Mouse (Mus musculus) embryonic facial prominence, embryonic 12.5 days (tissue): Measurements from ENCODE around the gene Myh9. TPM values are rescaled to one million over a fixed set of nuclear protein-coding genes. Genes with fewer than 3 reads are reported as not detected.

ENCODE experiments used
- ATAC-seq: fragments of 200-750 bp; cut with Nextera tagmentation; 2 replicates; pipeline ENCODE4 v1.8.0; 2017; ENCODE audit not compliant: insufficient number of reproducible peaks, insufficient read depth, low FRiP score, low TSS enrichment
- H3K27ac ChIP-seq: fragments of 300-500 bp; sonication (generic); 2 replicates; pipeline ENCODE4 v1.5.1; 2016; ENCODE audit warnings: mild to moderate bottlenecking
- H3K27me3 ChIP-seq: fragments of 300-500 bp; sonication (generic); 2 replicates; pipeline ENCODE4 v1.6.1; 2016; ENCODE audit warnings: mild to moderate bottlenecking, moderate library complexity
- H3K36me3 ChIP-seq: fragments of 300-500 bp; sonication (generic); 2 replicates; pipeline ENCODE4 v1.6.1; 2016; ENCODE audit warnings: mild to moderate bottlenecking
- H3K4me1 ChIP-seq: fragments of 300-500 bp; sonication (generic); 2 replicates; pipeline ENCODE4 v1.6.1; 2016
- H3K4me2 ChIP-seq: fragments of 300-500 bp; sonication (generic); replicated peaks from 2 replicates; pipeline ENCODE4 v1.6.1; 2016; ENCODE audit warnings: mild to moderate bottlenecking, moderate library complexity
- H3K4me3 ChIP-seq: fragments of 300-500 bp; sonication (generic); 2 replicates; pipeline ENCODE4 v1.5.1; 2016; ENCODE audit warnings: mild to moderate bottlenecking
- H3K9ac ChIP-seq: fragments of 300-500 bp; sonication (generic); 2 replicates; pipeline ENCODE4 v1.6.1; 2016; ENCODE audit warnings: mild to moderate bottlenecking, moderate library complexity
- H3K9me3 ChIP-seq: fragments of 300-500 bp; sonication (generic); 2 replicates; pipeline ENCODE4 v1.6.1; 2016; ENCODE audit warnings: mild to moderate bottlenecking, moderate library complexity
- WGBS: fragments of 180-500 bp; shearing (Covaris S2); methylation state at CpG from one replicate; pipeline ENCODE4 v1.1.7; 2016; 5-methylcytosine and 5-hydroxymethylcytosine counted together
- polyA plus RNA-seq: library from polyadenylated mRNA; unstranded; fragments of >200 nt; fragmentation: Nextera tagmentation; extraction: Ambion mirVana; gene quantifications from 2 replicates; pipeline ENCODE4 v1.2.1, GENCODE M21; 2016

Gene Myh9
- polyA plus RNA-seq, 1 experiment from 2014 or later: 37.3 TPM

- Histone ChIP-seq H3K4me2 (no peak overlapping the region), H3K36me3 (no peaks in the 10 kb centered on the region), H3K27ac (peak overlapping the region; percentile 24; the same call in 1 of the 2 replicates), H3K4me1 (peaks cover 47% of the 10 kb centered on the region), H3K9me3 (no peaks in the 10 kb centered on the region), H3K27me3 (no peaks in the 10 kb centered on the region), H3K4me3 (no peak overlapping the region), H3K9ac (no peak overlapping the region)
- no peak for ATAC-seq
- WGBS: 81% methylated on average over 2 of the region's 2 CpGs
These were observed 19.3 kb downstream of the Myh9 start for GRCm38 (mm10) chr15:77822671-77823070.

- Histone ChIP-seq H3K36me3 (no peaks in the 10 kb centered on the region), H3K4me2 (no peak overlapping the region), H3K4me1 (peaks cover 40% of the 10 kb centered on the region), H3K4me3 (no peak overlapping the region), H3K27me3 (no peaks in the 10 kb centered on the region), H3K27ac (peak overlapping the region; percentile 24; the same call in 1 of the 2 replicates), H3K9ac (no peak overlapping the region), H3K9me3 (no peaks in the 10 kb centered on the region)
- ATAC-seq: no peak
- 42% methylated on average over 5 of the region's 5 CpGs for WGBS
These were observed 19.9 kb downstream of the Myh9 start for GRCm38 (mm10) chr15:77822057-77822466.

- Histone ChIP-seq H3K9me3 (no peaks in the 10 kb centered on the region), H3K4me3 (no peak overlapping the region), H3K9ac (no peak overlapping the region), H3K36me3 (no peaks in the 10 kb centered on the region), H3K4me1 (peaks cover 41% of the 10 kb centered on the region), H3K27me3 (no peaks in the 10 kb centered on the region), H3K4me2 (no peak overlapping the region), H3K27ac (peak overlapping the region; percentile 24)
- ATAC-seq: no peak
- 58% methylated on average over 7 of the region's 7 CpGs for WGBS
These were observed 20.6 kb downstream of the Myh9 start for GRCm38 (mm10) chr15:77821424-77821823.

GRCm38 (mm10) chr15:77820480-77821163 lies 21.4 kb downstream of the Myh9 start:
- H3K4me1 ChIP-seq: peaks cover 43% of the 10 kb centered on the region
- no peak overlapping the region for H3K9ac ChIP-seq
- WGBS: 44% methylated on average over 3 of the region's 3 CpGs
- H3K4me3 ChIP-seq: no peak overlapping the region
- H3K4me2 ChIP-seq: no peak overlapping the region
- H3K27me3 ChIP-seq: no peaks in the 10 kb centered on the region
- peak overlapping the region; percentile 24 for H3K27ac ChIP-seq
- ATAC-seq: no peak
- H3K36me3 ChIP-seq: no peaks in the 10 kb centered on the region
- H3K9me3 ChIP-seq: no peaks in the 10 kb centered on the region

- WGBS: 61% methylated on average over 10 of the region's 10 CpGs
- ATAC-seq: no peak
- H3K4me2 ChIP-seq: no peak overlapping the region
- H3K9ac ChIP-seq: no peak overlapping the region
- H3K4me1 ChIP-seq: peaks cover 43% of the 10 kb centered on the region
- H3K27ac ChIP-seq: peak overlapping the region; percentile 24; the same call in 1 of the 2 replicates
- no peak overlapping the region for H3K4me3 ChIP-seq
- H3K27me3 ChIP-seq: no peaks in the 10 kb centered on the region
- no peaks in the 10 kb centered on the region for H3K36me3 ChIP-seq
- H3K9me3 ChIP-seq: no peaks in the 10 kb centered on the region
These were observed 22.0 kb downstream of the Myh9 start for GRCm38 (mm10) chr15:77819894-77820387.

GRCm38 (mm10) chr15:77818556-77819158 lies 23.3 kb downstream of the Myh9 start:
- Histone ChIP-seq H3K4me3 (no peak overlapping the region), H3K9ac (no peak overlapping the region), H3K36me3 (no peaks in the 10 kb centered on the region), H3K27ac (no peak overlapping the region), H3K9me3 (no peaks in the 10 kb centered on the region), H3K27me3 (no peaks in the 10 kb centered on the region), H3K4me1 (peaks cover 56% of the 10 kb centered on the region), H3K4me2 (no peak overlapping the region)
- 85% methylated on average over 15 of the region's 15 CpGs for WGBS
- ATAC-seq: no peak

- Histone ChIP-seq H3K9ac (no peak overlapping the region), H3K27ac (0 out of 2 replicates have a peak overlapping the region, but pooled peaks have one; percentile 54), H3K27me3 (no peaks in the 10 kb centered on the region), H3K4me3 (no peak overlapping the region), H3K4me2 (no peak overlapping the region), H3K4me1 (peaks cover 51% of the 10 kb centered on the region), H3K36me3 (peaks cover 6% of the 10 kb centered on the region), H3K9me3 (no peaks in the 10 kb centered on the region)
- WGBS: 65% methylated on average over 7 of the region's 7 CpGs
- no peak for ATAC-seq
These were observed 24.6 kb downstream of the Myh9 start for GRCm38 (mm10) chr15:77817417-77817816.

GRCm38 (mm10) chr15:77816601-77816950 lies 25.4 kb downstream of the Myh9 start:
- peaks cover 10% of the 10 kb centered on the region for H3K36me3 ChIP-seq
- H3K27me3 ChIP-seq: no peaks in the 10 kb centered on the region
- H3K9ac ChIP-seq: no peak overlapping the region
- ATAC-seq: no peak
- H3K4me1 ChIP-seq: peaks cover 43% of the 10 kb centered on the region
- H3K9me3 ChIP-seq: no peaks in the 10 kb centered on the region
- peak overlapping the region; percentile 61 for H3K27ac ChIP-seq
- H3K4me3 ChIP-seq: no peak overlapping the region
- 81% methylated on average over 4 of the region's 4 CpGs for WGBS
- H3K4me2 ChIP-seq: no peak overlapping the region

GRCm38 (mm10) chr15:77815867-77816600 lies 25.9 kb downstream of the Myh9 start:
- peaks cover 38% of the 10 kb centered on the region for H3K4me1 ChIP-seq
- WGBS: 74% methylated on average over 17 of the region's 17 CpGs
- no peak overlapping the region for H3K9ac ChIP-seq

GRCm38 (mm10) chr15:77813639-77814375 lies 28.2 kb downstream of the Myh9 start:
- 65% methylated on average over 6 of the region's 6 CpGs for WGBS
- Histone ChIP-seq H3K27me3 (no peaks in the 10 kb centered on the region), H3K4me1 (peaks cover 21% of the 10 kb centered on the region), H3K36me3 (peaks cover 26% of the 10 kb centered on the region), H3K4me2 (no peak overlapping the region), H3K4me3 (no peak overlapping the region), H3K27ac (peak overlapping the region; percentile 74), H3K9me3 (no peaks in the 10 kb centered on the region), H3K9ac (no peak overlapping the region)
- ATAC-seq: no peak

More at GRCm38 (mm10) chr15:77815867-77816600, 25.9 kb downstream of the Myh9 start:
- ATAC-seq: no peak
- H3K9me3 ChIP-seq: no peaks in the 10 kb centered on the region
- no peak overlapping the region for H3K4me2 ChIP-seq
- peaks cover 16% of the 10 kb centered on the region for H3K36me3 ChIP-seq
- H3K27me3 ChIP-seq: no peaks in the 10 kb centered on the region
- peak overlapping the region; percentile 61; the same call in 1 of the 2 replicates for H3K27ac ChIP-seq
- H3K4me3 ChIP-seq: no peak overlapping the region

- Histone ChIP-seq H3K4me1 (peaks cover 21% of the 10 kb centered on the region), H3K27ac (no peak overlapping the region), H3K9ac (no peak overlapping the region), H3K36me3 (peaks cover 36% of the 10 kb centered on the region), H3K9me3 (no peaks in the 10 kb centered on the region), H3K4me3 (no peak overlapping the region), H3K4me2 (no peak overlapping the region), H3K27me3 (no peaks in the 10 kb centered on the region)
- 89% methylated on average over 10 of the region's 10 CpGs for WGBS
- ATAC-seq: no peak
These were observed 29.4 kb downstream of the Myh9 start for GRCm38 (mm10) chr15:77812578-77812977.
